8 mouse cellular contexts compared by ENCODE assay signal in genomic region chr9:32715806-32716466, GRCm38 (mm10).
DNase-seq lines count a peak whose midpoint lies in the region; ATAC-seq lines count a peak whose summit lies in the region.

No protein-coding gene starts in this region.

- H3K9me3 ChIP-seq in embryonic facial prominence, embryonic 10.5 days: no peaks in the 10 kb centered on the region
- no peaks in the 10 kb centered on the region for H3K9me3 ChIP-seq in limb, embryonic 15.5 days

- WGBS in embryonic facial prominence, embryonic 10.5 days: 36% methylated on average over 9 of the region's 9 CpGs
- 48% methylated on average over 9 of the region's 9 CpGs for WGBS in limb, embryonic 15.5 days

- peaks cover 98% of the 10 kb centered on the region for H3K4me1 ChIP-seq in embryonic facial prominence, embryonic 10.5 days
- peaks cover 92% of the 10 kb centered on the region for H3K4me1 ChIP-seq in limb, embryonic 15.5 days

- H3K27ac ChIP-seq in embryonic facial prominence, embryonic 10.5 days (replicated peaks): peak overlapping the region; percentile 26
- peak overlapping the region; percentile 9; the same call in 1 of the 2 replicates for H3K27ac ChIP-seq in limb, embryonic 15.5 days

- peak; percentile 48 for DNase-seq in urinary bladder, postnatal 14 days (ENCODE audit: low spot score)
- DNase-seq in urinary bladder, adult 18-20 months (ENCODE audit: low spot score in 2 of 2): no peak
- DNase-seq in embryonic facial prominence, embryonic 10.5 days (ENCODE audit: low spot score): no peak
- peak; percentile 71 for DNase-seq in heart, postnatal 25 days (ENCODE audit: low spot score)
- DNase-seq in retina, postnatal 1 day: peak; percentile 91
- DNase-seq in B cell, adult 2 months: no peak
- DNase-seq in thymus, postnatal 10 days (ENCODE audit: low spot score in 2 of 2): no peak

- H3K4me2 ChIP-seq in limb, embryonic 15.5 days: no peak overlapping the region

- no peak overlapping the region for H3K9ac ChIP-seq in limb, embryonic 15.5 days

- H3K27me3 ChIP-seq in embryonic facial prominence, embryonic 10.5 days (replicated peaks; ENCODE audit: low read depth, poor library complexity, severe bottlenecking): peaks cover 8% of the 10 kb centered on the region; the same call in 1 of the 2 replicates
- H3K27me3 ChIP-seq in limb, embryonic 15.5 days: no peaks in the 10 kb centered on the region

- no peak overlapping the region for H3K4me3 ChIP-seq in embryonic facial prominence, embryonic 10.5 days
- H3K4me3 ChIP-seq in limb, embryonic 15.5 days: no peak overlapping the region

- peak; percentile 37 for ATAC-seq in limb, embryonic 15.5 days (ENCODE audit: insufficient number of reproducible peaks, low FRiP score, low TSS enrichment, low read depth)

- intact Hi-C loops in heart, postnatal 25 days (cut with DNase I): loop anchor here (5.0 kb wide), 1 partner anchor 221 kb away; no protein-coding TSS in a partner anchor

- no peaks in the 10 kb centered on the region for H3K36me3 ChIP-seq in embryonic facial prominence, embryonic 10.5 days (replicated peaks)
- H3K36me3 ChIP-seq in limb, embryonic 15.5 days: no peaks in the 10 kb centered on the region

Comparison
In these comparisons a context has a peak if more than half of its experiments do, and no peak if none do; other contexts are left out.
1. DNase-seq: peak in urinary bladder, postnatal 14 days (single experiment), heart, postnatal 25 days (single experiment) and retina, postnatal 1 day (single experiment); none in urinary bladder, adult 18-20 months (0 of 2), embryonic facial prominence, embryonic 10.5 days (single experiment), B cell, adult 2 months (0 of 2) and thymus, postnatal 10 days (0 of 2).